Mouse (Mus musculus): Measurements from ENCODE around the gene Atp8b2.

DNA sequence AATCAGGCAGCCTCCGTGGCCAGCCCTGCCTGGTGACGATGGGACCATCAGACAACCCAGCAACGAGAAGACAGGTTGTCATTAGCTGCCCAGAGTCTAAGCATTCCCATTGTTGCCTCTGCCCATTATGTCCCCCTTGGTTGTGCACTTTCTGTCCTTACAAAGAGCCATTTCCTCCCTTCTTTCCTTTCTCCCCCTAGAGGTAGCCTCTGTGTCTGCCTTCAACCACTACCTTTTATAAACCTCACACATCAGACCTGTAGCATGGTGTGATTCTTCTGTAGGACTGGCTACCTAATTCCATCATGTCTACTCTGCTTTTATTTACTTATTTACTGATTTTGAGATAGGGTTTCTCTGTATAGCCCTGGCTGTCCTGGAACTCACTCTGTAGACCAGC lies 23.9 kb upstream of the Atp8b2 start:
- no peak for TF ChIP-seq POLR2A (IDR thresholded peaks at IDR 0.05; ENCODE audit: insufficient read depth, low read depth, low read length)
- no peak for TF ChIP-seq CTCF (IDR thresholded peaks at IDR 0.05)
- no peak for TF ChIP-seq EP300 (IDR thresholded peaks at IDR 0.05; ENCODE audit: insufficient read depth, low read depth, low read length)
